Mouse (Mus musculus) hindbrain, embryonic 14.5 days (tissue): ENCODE data around the gene Tars. TPM values are rescaled to one million over a fixed set of nuclear protein-coding genes. Genes with fewer than 3 reads are reported as not detected.

Experiments
- ATAC-seq: fragments of 200-750 bp; cut with Nextera tagmentation; 2 replicates; pipeline ENCODE4 v1.8.0; 2017; ENCODE audit warnings: moderate number of reproducible peaks, mild to moderate bottlenecking, moderate TSS enrichment, moderate library complexity; ENCODE audit not compliant: low FRiP score
- DNase-seq: peaks from one replicate; pipeline ENCODE4 v3.0.0-alpha.2; 2015; ENCODE audit warnings: low spot score
- H3K27ac ChIP-seq: fragments of 300-500 bp; sonication (generic); 2 replicates; pipeline ENCODE4 v1.5.1; 2014; ENCODE audit warnings: mild to moderate bottlenecking, moderate library complexity
- H3K27me3 ChIP-seq: fragments of 300-500 bp; sonication (generic); 2 replicates; pipeline ENCODE4 v1.6.1; 2014; ENCODE audit warnings: mild to moderate bottlenecking, low read length, mixed read lengths; ENCODE audit not compliant: control insufficient read depth, insufficient read depth
- H3K36me3 ChIP-seq: fragments of 300-500 bp; sonication (generic); replicated peaks from 2 replicates; pipeline ENCODE4 v1.6.1; 2014; ENCODE audit not compliant: control insufficient read depth, insufficient read depth
- H3K4me1 ChIP-seq: fragments of 300-500 bp; sonication (generic); replicated peaks from 2 replicates; pipeline ENCODE4 v1.6.1; 2014; ENCODE audit warnings: antibody characterized with exemption, low read length, mixed read lengths; ENCODE audit not compliant: control insufficient read depth, insufficient read depth
- H3K4me2 ChIP-seq: fragments of 300-500 bp; sonication (generic); replicated peaks from 2 replicates; pipeline ENCODE4 v1.6.1; 2014; ENCODE audit warnings: mild to moderate bottlenecking, moderate library complexity
- H3K4me3 ChIP-seq: fragments of 300-500 bp; sonication (generic); replicated peaks from 2 replicates; pipeline ENCODE4 v1.5.1; 2014; ENCODE audit warnings: mild to moderate bottlenecking, low read length
- H3K9ac ChIP-seq: fragments of 300-500 bp; sonication (generic); 2 replicates; pipeline ENCODE4 v1.6.1; 2014
- H3K9me3 ChIP-seq: fragments of 300-500 bp; sonication (generic); 2 replicates; pipeline ENCODE4 v1.6.1; 2016; ENCODE audit warnings: low read length; ENCODE audit not compliant: control insufficient read depth
- WGBS: fragments of 180-500 bp; shearing (Covaris S2); extraction: QIAGEN DNeasy Blood & Tissue Kit; methylation state at CpG from one replicate; pipeline ENCODE4 v1.1.7; 2014; 5-methylcytosine and 5-hydroxymethylcytosine counted together
- polyA plus RNA-seq: library from polyadenylated mRNA; unstranded; fragments of >200 nt; fragmentation: Nextera tagmentation; extraction: Ambion mirVana; gene quantifications from 2 replicates; pipeline ENCODE4 v1.2.1, GENCODE M21; 2014

Gene Tars
- polyA plus RNA-seq, 1 experiment from 2014 or later: 42.8 TPM

- Histone ChIP-seq H3K36me3 (no peaks in the 10 kb centered on the region), H3K4me2 (no peak overlapping the region), H3K9ac (no peak overlapping the region), H3K4me3 (no peak overlapping the region), H3K4me1 (no peaks in the 10 kb centered on the region), H3K27ac (no peak overlapping the region), H3K27me3 (no peaks in the 10 kb centered on the region), H3K9me3 (no peaks in the 10 kb centered on the region)
- ATAC-seq (no peak), DNase-seq (peak; percentile 29)
- 22% methylated on average over 9 of the region's 9 CpGs for WGBS
Measured at GRCm38 (mm10) chr15:11406769-11407168, 7.3 kb upstream of the Tars start.

GRCm38 (mm10) chr15:11398676-11399350 is 652 bp downstream of the Tars start:
- DNase-seq (no peak), ATAC-seq (no peak)
- Histone ChIP-seq H3K9me3 (no peaks in the 10 kb centered on the region), H3K4me1 (peaks cover 8% of the 10 kb centered on the region), H3K27ac (no peak overlapping the region), H3K27me3 (no peaks in the 10 kb centered on the region), H3K4me2 (peak overlapping the region; percentile 79), H3K4me3 (peak overlapping the region; percentile 49), H3K9ac (peak overlapping the region; percentile 65), H3K36me3 (peaks cover 27% of the 10 kb centered on the region)
- 7% methylated on average over 10 of the region's 10 CpGs for WGBS

GRCm38 (mm10) chr15:11396421-11396820 is 3.0 kb downstream of the Tars start:
- DNase-seq: no peak
- H3K36me3 ChIP-seq: peaks cover 51% of the 10 kb centered on the region
- no peak for ATAC-seq
- no peaks in the 10 kb centered on the region for H3K27me3 ChIP-seq
- H3K9ac ChIP-seq: no peak overlapping the region
- peaks cover 8% of the 10 kb centered on the region for H3K4me1 ChIP-seq
- H3K27ac ChIP-seq: no peak overlapping the region
- H3K4me3 ChIP-seq: no peak overlapping the region
- 90% methylated on average over 6 of the region's 6 CpGs for WGBS
- no peaks in the 10 kb centered on the region for H3K9me3 ChIP-seq
- H3K4me2 ChIP-seq: no peak overlapping the region

- no peak overlapping the region for H3K27ac ChIP-seq
- H3K36me3 ChIP-seq: peaks cover 86% of the 10 kb centered on the region
- H3K4me3 ChIP-seq: no peak overlapping the region
- H3K9ac ChIP-seq: no peak overlapping the region
- ATAC-seq (no peak), DNase-seq (no peak)
- no peaks in the 10 kb centered on the region for H3K27me3 ChIP-seq
- H3K4me1 ChIP-seq: no peaks in the 10 kb centered on the region
- H3K4me2 ChIP-seq: no peak overlapping the region
- no peaks in the 10 kb centered on the region for H3K9me3 ChIP-seq
- 93% methylated on average over 16 of the region's 16 CpGs for WGBS
Measured at GRCm38 (mm10) chr15:11392903-11393302, 6.6 kb downstream of the Tars start.

GRCm38 (mm10) chr15:11383796-11384195 is 15.7 kb downstream of the Tars start:
- Histone ChIP-seq H3K36me3 (peaks cover 55% of the 10 kb centered on the region), H3K4me1 (no peaks in the 10 kb centered on the region), H3K9ac (no peak overlapping the region), H3K27ac (no peak overlapping the region), H3K4me2 (no peak overlapping the region), H3K27me3 (no peaks in the 10 kb centered on the region), H3K4me3 (no peak overlapping the region), H3K9me3 (no peaks in the 10 kb centered on the region)
- no peak for ATAC-seq
- DNase-seq: no peak
- 96% methylated on average over 21 of the region's 21 CpGs for WGBS

GRCm38 (mm10) chr15:11382585-11382984 is 16.9 kb downstream of the Tars start:
- WGBS: 89% methylated on average over 12 of the region's 12 CpGs
- H3K27me3 ChIP-seq: no peaks in the 10 kb centered on the region
- DNase-seq (no peak), ATAC-seq (no peak)
- H3K36me3 ChIP-seq: peaks cover 43% of the 10 kb centered on the region
- H3K9me3 ChIP-seq: no peaks in the 10 kb centered on the region
- H3K4me2 ChIP-seq: no peak overlapping the region
- H3K4me3 ChIP-seq: no peak overlapping the region
- H3K27ac ChIP-seq: no peak overlapping the region
- no peaks in the 10 kb centered on the region for H3K4me1 ChIP-seq
- no peak overlapping the region for H3K9ac ChIP-seq

GRCm38 (mm10) chr15:11380616-11381015 is 18.8 kb downstream of the Tars start:
- Histone ChIP-seq H3K4me3 (no peak overlapping the region), H3K4me2 (no peak overlapping the region), H3K36me3 (peaks cover 23% of the 10 kb centered on the region), H3K27ac (no peak overlapping the region), H3K9ac (no peak overlapping the region), H3K9me3 (no peaks in the 10 kb centered on the region), H3K27me3 (no peaks in the 10 kb centered on the region), H3K4me1 (no peaks in the 10 kb centered on the region)
- ATAC-seq: no peak
- 79% methylated on average over 8 of the region's 8 CpGs for WGBS
- DNase-seq: no peak

- Histone ChIP-seq H3K4me1 (no peaks in the 10 kb centered on the region), H3K9ac (no peak overlapping the region), H3K36me3 (peaks cover 19% of the 10 kb centered on the region), H3K27me3 (no peaks in the 10 kb centered on the region), H3K27ac (no peak overlapping the region), H3K9me3 (no peaks in the 10 kb centered on the region), H3K4me2 (peak overlapping the region; percentile 19; the same call in 1 of the 2 replicates), H3K4me3 (no peak overlapping the region)
- peak; percentile 79 for DNase-seq
- 34% methylated on average over 8 of the region's 8 CpGs for WGBS
- peak; percentile 78 for ATAC-seq
Measured at GRCm38 (mm10) chr15:11380087-11380530, 19.4 kb downstream of the Tars start.

GRCm38 (mm10) chr15:11379431-11380086 is 19.9 kb downstream of the Tars start:
- Histone ChIP-seq H3K27ac (no peak overlapping the region), H3K4me1 (no peaks in the 10 kb centered on the region), H3K36me3 (peaks cover 13% of the 10 kb centered on the region), H3K4me3 (no peak overlapping the region), H3K9me3 (no peaks in the 10 kb centered on the region), H3K27me3 (no peaks in the 10 kb centered on the region), H3K9ac (no peak overlapping the region), H3K4me2 (peak overlapping the region; percentile 19; the same call in 1 of the 2 replicates)
- ATAC-seq: peak; percentile 24; the same call in 1 of the 2 replicates
- 88% methylated on average over 8 of the region's 8 CpGs for WGBS
- DNase-seq: no peak
